ENCODE assay signal across 16 mouse cellular contexts in genomic region chr12:113030993-113031392, GRCm38 (mm10). TPM values are rescaled to one million over a fixed set of nuclear protein-coding genes. Genes with fewer than 3 reads are reported as not detected.
DNase-seq lines count a peak whose midpoint lies in the region; ATAC-seq and TF ChIP-seq lines count a peak whose summit lies in the region.
"Had no signal": no experiment of that assay in that cellular context is flagged by ENCODE, and none has a peak within 500 bp of the region (broad histone marks: within the 10 kb centered on the region; RNA-seq: fewer than 3 reads in every experiment).

No protein-coding gene starts in this region.

- H3K36me3 ChIP-seq in forebrain, embryonic 10.5 days (replicated peaks) = peaks cover 28% of the 10 kb centered on the region
- no peaks in the 10 kb centered on the region; the same call in 1 of the 2 replicates for H3K36me3 ChIP-seq in forebrain, embryonic 14.5 days (ENCODE audit: control insufficient read depth, insufficient read depth, low read length)
- H3K36me3 ChIP-seq in stomach, embryonic 15.5 days = no peaks in the 10 kb centered on the region
- no peaks in the 10 kb centered on the region; the same call in 1 of the 2 replicates for H3K36me3 ChIP-seq in stomach, postnatal 0 days (ENCODE audit: control insufficient read depth, insufficient read depth, low read length)
- H3K36me3 ChIP-seq in liver, postnatal 0 days (replicated peaks; ENCODE audit: insufficient read depth, low read length) = peaks cover 7% of the 10 kb centered on the region; the same call in 1 of the 2 replicates
- no peaks in the 10 kb centered on the region for H3K36me3 ChIP-seq in kidney, adult 2 months (ENCODE audit: control insufficient read depth, insufficient read depth, low read length)
- H3K36me3 ChIP-seq in kidney, embryonic 16.5 days (ENCODE audit: insufficient read depth, low read length) = 0 out of 2 replicates have a peak, but pooled peaks cover 2% of the 10 kb centered on the region

- H3K4me2 ChIP-seq in forebrain, embryonic 14.5 days (ENCODE audit: low read length) = no peak overlapping the region
- H3K4me2 ChIP-seq in stomach, embryonic 15.5 days = no peak overlapping the region
- H3K4me2 ChIP-seq in stomach, postnatal 0 days (replicated peaks; ENCODE audit: low read depth) = no peak overlapping the region
- H3K4me2 ChIP-seq in liver, postnatal 0 days (ENCODE audit: low read depth, low read length) = peak overlapping the region; percentile 52
- H3K4me2 ChIP-seq in kidney, embryonic 16.5 days (replicated peaks; ENCODE audit: low read depth, low read length) = no peak overlapping the region
- H3K4me2 ChIP-seq: embryonic facial prominence, embryonic 12.5 days; hindbrain, embryonic 14.5 days; midbrain, embryonic 12.5 days had no signal

- WGBS in forebrain, embryonic 10.5 days = 88% methylated on average over 9 of the region's 9 CpGs
- WGBS in forebrain, embryonic 14.5 days = 93% methylated on average over 9 of the region's 9 CpGs
- 78% methylated on average over 9 of the region's 9 CpGs for WGBS in stomach, embryonic 15.5 days
- 91% methylated on average over 9 of the region's 9 CpGs for WGBS in stomach, postnatal 0 days
- WGBS in liver, postnatal 0 days (ENCODE audit: insufficient replicate concordance) = 44% methylated on average over 9 of the region's 9 CpGs
- WGBS in kidney, adult 2 months = 74% methylated on average over 9 of the region's 9 CpGs
- 79% methylated on average over 9 of the region's 9 CpGs for WGBS in kidney, embryonic 16.5 days

- H3K27ac ChIP-seq in forebrain, embryonic 10.5 days = 0 out of 2 replicates have a peak overlapping the region, but pooled peaks have one; percentile 20
- no peak overlapping the region for H3K27ac ChIP-seq in forebrain, embryonic 14.5 days (ENCODE audit: low read depth, low read length)
- H3K27ac ChIP-seq in stomach, embryonic 15.5 days = peak overlapping the region; percentile 1; the same call in 1 of the 2 replicates
- H3K27ac ChIP-seq in stomach, postnatal 0 days (replicated peaks) = no peak overlapping the region
- H3K27ac ChIP-seq in liver, postnatal 0 days (ENCODE audit: low read depth) = peak overlapping the region; percentile 86
- H3K27ac ChIP-seq in kidney, adult 2 months (ENCODE audit: insufficient read depth, low read depth, low read length) = no peak overlapping the region
- H3K27ac ChIP-seq in kidney, embryonic 16.5 days (ENCODE audit: low read length) = no peak overlapping the region
- H3K27ac ChIP-seq: embryonic facial prominence, embryonic 12.5 days; hindbrain, embryonic 14.5 days; midbrain, embryonic 12.5 days had no signal

- TF ChIP-seq EP300 in stomach, postnatal 0 days (optimal IDR thresholded peaks at IDR 0.05) = no peak
- 0 out of 2 replicates have a peak, but pooled peaks have one; percentile 46 for TF ChIP-seq EP300 in liver, postnatal 0 days (IDR thresholded peaks at IDR 0.05; ENCODE audit: low read depth)

- no peak for TF ChIP-seq POLR2A in kidney, adult 2 months (IDR thresholded peaks at IDR 0.05; ENCODE audit: low read depth, low read length)

- no peak for DNase-seq in forebrain, embryonic 10.5 days (ENCODE audit: extremely low spot score, low spot score)
- DNase-seq in forebrain, embryonic 14.5 days (ENCODE audit: low spot score) = no peak
- no peak for DNase-seq in stomach, postnatal 0 days (ENCODE audit: low spot score)
- DNase-seq in liver, postnatal 0 days = peak; percentile 59
- DNase-seq in kidney, adult 2 months = no peak
- DNase-seq in lung, postnatal 25 days (ENCODE audit: low spot score) = no peak
- DNase-seq: cerebellum, adult 8-10 months; layer of hippocampus, postnatal 36 days; right cerebral cortex, adult 18-20 months; thymus, adult 2 months had no signal

- no peak for ATAC-seq in forebrain, embryonic 14.5 days
- ATAC-seq in stomach, embryonic 15.5 days (ENCODE audit: insufficient read depth, low FRiP score, low read depth) = peak; percentile 68
- ATAC-seq in stomach, postnatal 0 days (ENCODE audit: low FRiP score, low TSS enrichment) = no peak
- peak; percentile 88 for ATAC-seq in liver, postnatal 0 days
- ATAC-seq in kidney, embryonic 16.5 days (ENCODE audit: low FRiP score, low TSS enrichment) = no peak

- H3K4me1 ChIP-seq in forebrain, embryonic 10.5 days = peaks cover 46% of the 10 kb centered on the region
- peaks cover 12% of the 10 kb centered on the region for H3K4me1 ChIP-seq in forebrain, embryonic 14.5 days (ENCODE audit: control insufficient read depth, insufficient read depth, low read length)
- H3K4me1 ChIP-seq in stomach, embryonic 15.5 days = 0 out of 2 replicates have a peak, but pooled peaks cover 20% of the 10 kb centered on the region
- H3K4me1 ChIP-seq in stomach, postnatal 0 days (replicated peaks; ENCODE audit: control insufficient read depth, insufficient read depth) = no peaks in the 10 kb centered on the region
- peaks cover 37% of the 10 kb centered on the region for H3K4me1 ChIP-seq in liver, postnatal 0 days (ENCODE audit: insufficient read depth)
- H3K4me1 ChIP-seq in kidney, adult 2 months (ENCODE audit: control insufficient read depth, insufficient read depth, low read length) = peaks cover 22% of the 10 kb centered on the region
- H3K4me1 ChIP-seq in kidney, embryonic 16.5 days (ENCODE audit: insufficient read depth, low read length) = peaks cover 28% of the 10 kb centered on the region

- H3K4me3 ChIP-seq in forebrain, embryonic 10.5 days = no peak overlapping the region
- H3K4me3 ChIP-seq in forebrain, embryonic 14.5 days (ENCODE audit: low read depth, low read length) = no peak overlapping the region
- H3K4me3 ChIP-seq in stomach, embryonic 15.5 days (replicated peaks) = no peak overlapping the region
- no peak overlapping the region for H3K4me3 ChIP-seq in stomach, postnatal 0 days (ENCODE audit: low read depth, low read length)
- no peak overlapping the region for H3K4me3 ChIP-seq in liver, postnatal 0 days (ENCODE audit: low read depth, low read length)
- H3K4me3 ChIP-seq in kidney, adult 2 months (ENCODE audit: insufficient read depth, low read depth, low read length) = no peak overlapping the region
- no peak overlapping the region for H3K4me3 ChIP-seq in kidney, embryonic 16.5 days (ENCODE audit: low read length)
- H3K4me3 ChIP-seq: embryonic facial prominence, embryonic 12.5 days; midbrain, embryonic 12.5 days had no signal

- no peaks in the 10 kb centered on the region for H3K27me3 ChIP-seq in forebrain, embryonic 10.5 days (ENCODE audit: poor library complexity, severe bottlenecking)
- H3K27me3 ChIP-seq in forebrain, embryonic 14.5 days (replicated peaks; ENCODE audit: control insufficient read depth, insufficient read depth, low read length) = no peaks in the 10 kb centered on the region
- no peaks in the 10 kb centered on the region for H3K27me3 ChIP-seq in stomach, embryonic 15.5 days (replicated peaks)
- H3K27me3 ChIP-seq in stomach, postnatal 0 days (ENCODE audit: control insufficient read depth, insufficient read depth, low read length) = no peaks in the 10 kb centered on the region
- no peaks in the 10 kb centered on the region for H3K27me3 ChIP-seq in liver, postnatal 0 days (ENCODE audit: insufficient read depth, low read length)
- H3K27me3 ChIP-seq in kidney, adult 2 months (replicated peaks; ENCODE audit: control insufficient read depth, insufficient read depth, low read length) = no peaks in the 10 kb centered on the region
- H3K27me3 ChIP-seq in kidney, embryonic 16.5 days (ENCODE audit: insufficient read depth, low read length) = no peaks in the 10 kb centered on the region
- H3K27me3 ChIP-seq: embryonic facial prominence, embryonic 12.5 days; midbrain, embryonic 12.5 days had no signal

- no peak overlapping the region for H3K9ac ChIP-seq in forebrain, embryonic 14.5 days (ENCODE audit: low read length)
- H3K9ac ChIP-seq in stomach, embryonic 15.5 days = no peak overlapping the region
- H3K9ac ChIP-seq in stomach, postnatal 0 days (ENCODE audit: low read length) = no peak overlapping the region
- H3K9ac ChIP-seq in liver, postnatal 0 days (replicated peaks) = peak overlapping the region; percentile 48
- no peak overlapping the region for H3K9ac ChIP-seq in kidney, embryonic 16.5 days (replicated peaks; ENCODE audit: low read length)
- H3K9ac ChIP-seq: embryonic facial prominence, embryonic 12.5 days; hindbrain, embryonic 14.5 days; midbrain, embryonic 12.5 days had no signal

- TF ChIP-seq CTCF in stomach, postnatal 0 days (IDR thresholded peaks at IDR 0.05; ENCODE audit: low read depth) = no peak
- TF ChIP-seq CTCF in liver, postnatal 0 days (IDR thresholded peaks at IDR 0.05; ENCODE audit: low read depth) = no peak
- TF ChIP-seq CTCF in kidney, adult 2 months (conservative IDR thresholded peaks at IDR 0.05; ENCODE audit: insufficient read depth, insufficient read length, low read depth, low read length) = no peak

- no peaks in the 10 kb centered on the region for H3K9me3 ChIP-seq in forebrain, embryonic 10.5 days
- no peaks in the 10 kb centered on the region for H3K9me3 ChIP-seq in forebrain, embryonic 14.5 days (replicated peaks; ENCODE audit: control insufficient read depth, low read length)
- H3K9me3 ChIP-seq in stomach, embryonic 15.5 days = no peaks in the 10 kb centered on the region
- H3K9me3 ChIP-seq in stomach, postnatal 0 days (ENCODE audit: control insufficient read depth, low read length) = no peaks in the 10 kb centered on the region
- H3K9me3 ChIP-seq in liver, postnatal 0 days (ENCODE audit: low read length) = no peaks in the 10 kb centered on the region
- 0 out of 2 replicates have a peak, but pooled peaks cover 3% of the 10 kb centered on the region for H3K9me3 ChIP-seq in kidney, embryonic 16.5 days (ENCODE audit: low read length)
- H3K9me3 ChIP-seq: embryonic facial prominence, embryonic 12.5 days; midbrain, embryonic 12.5 days had no signal

RNA-seq across cellular contexts. Expression of gene Pacs2, which starts 16.7 kb away (rescaled TPM):
- 16.9 and 18.3 TPM in 2 replicates for polyA plus RNA-seq in forebrain, embryonic 10.5 days (2016; fragmentation: Nextera tagmentation; extraction: Ambion mirVana)
- 16.1 and 21.6 TPM in 2 replicates for polyA plus RNA-seq in forebrain, embryonic 14.5 days (2014; fragmentation: Nextera tagmentation; extraction: Ambion mirVana)
- polyA plus RNA-seq in stomach, embryonic 15.5 days (2015; fragmentation: Nextera tagmentation; extraction: Ambion mirVana) = 12.1 and 13.7 TPM in 2 replicates
- polyA plus RNA-seq in stomach, postnatal 0 days (2015; fragmentation: Nextera tagmentation; extraction: Ambion mirVana) = 4.1 and 5.1 TPM in 2 replicates
- 3.9 and 4.0 TPM in 2 replicates for polyA plus RNA-seq in liver, postnatal 0 days (2015; fragmentation: Nextera tagmentation; extraction: Ambion mirVana)
- polyA plus RNA-seq in kidney, adult 2 months (2012; rRNA removed) = 42.4 and 47.8 TPM in 2 replicates
- polyA plus RNA-seq in kidney, embryonic 16.5 days (2015; fragmentation: Nextera tagmentation; extraction: Ambion mirVana) = 13.3 and 13.8 TPM in 2 replicates

RNA-seq across cellular contexts. Expression of gene Brf1, which starts 30.5 kb away (rescaled TPM):
- polyA plus RNA-seq in forebrain, embryonic 10.5 days (2016; fragmentation: Nextera tagmentation; extraction: Ambion mirVana) = 50.8 and 58.1 TPM in 2 replicates
- 43.0 and 51.0 TPM in 2 replicates for polyA plus RNA-seq in forebrain, embryonic 14.5 days (2014; fragmentation: Nextera tagmentation; extraction: Ambion mirVana)
- polyA plus RNA-seq in stomach, embryonic 15.5 days (2015; fragmentation: Nextera tagmentation; extraction: Ambion mirVana) = 55.9 and 59.7 TPM in 2 replicates
- 22.3 and 27.6 TPM in 2 replicates for polyA plus RNA-seq in stomach, postnatal 0 days (2015; fragmentation: Nextera tagmentation; extraction: Ambion mirVana)
- 17.0 and 18.4 TPM in 2 replicates for polyA plus RNA-seq in liver, postnatal 0 days (2015; fragmentation: Nextera tagmentation; extraction: Ambion mirVana)
- 44.8 and 53.0 TPM in 2 replicates for polyA plus RNA-seq in kidney, adult 2 months (2012; rRNA removed)
- polyA plus RNA-seq in kidney, embryonic 16.5 days (2015; fragmentation: Nextera tagmentation; extraction: Ambion mirVana) = 70.1 and 71.5 TPM in 2 replicates

RNA-seq across cellular contexts. Expression of gene Tex22, which starts 43.3 kb away (rescaled TPM):
- not detected in 2 replicates for polyA plus RNA-seq in forebrain, embryonic 10.5 days (2016; fragmentation: Nextera tagmentation; extraction: Ambion mirVana)
- polyA plus RNA-seq in forebrain, embryonic 14.5 days (2014; fragmentation: Nextera tagmentation; extraction: Ambion mirVana) = not detected in 2 replicates
- polyA plus RNA-seq in stomach, embryonic 15.5 days (2015; fragmentation: Nextera tagmentation; extraction: Ambion mirVana) = not detected in 2 replicates
- polyA plus RNA-seq in stomach, postnatal 0 days (2015; fragmentation: Nextera tagmentation; extraction: Ambion mirVana) = not detected in 2 replicates
- polyA plus RNA-seq in liver, postnatal 0 days (2015; fragmentation: Nextera tagmentation; extraction: Ambion mirVana) = not detected in 2 replicates
- polyA plus RNA-seq in kidney, adult 2 months (2012; rRNA removed) = 0.16 and 0.46 TPM in 2 replicates
- polyA plus RNA-seq in kidney, embryonic 16.5 days (2015; fragmentation: Nextera tagmentation; extraction: Ambion mirVana) = not detected in 2 replicates
- polyA plus RNA-seq: kidney, postnatal 0 days; midbrain, embryonic 12.5 days had no signal

RNA-seq across cellular contexts. Expression of gene Btbd6, which starts 54.7 kb away (rescaled TPM):
- 22.4 and 24.2 TPM in 2 replicates for polyA plus RNA-seq in forebrain, embryonic 10.5 days (2016; fragmentation: Nextera tagmentation; extraction: Ambion mirVana)
- polyA plus RNA-seq in forebrain, embryonic 14.5 days (2014; fragmentation: Nextera tagmentation; extraction: Ambion mirVana) = 35.0 and 37.5 TPM in 2 replicates
- polyA plus RNA-seq in stomach, embryonic 15.5 days (2015; fragmentation: Nextera tagmentation; extraction: Ambion mirVana) = 21.9 and 22.2 TPM in 2 replicates
- polyA plus RNA-seq in stomach, postnatal 0 days (2015; fragmentation: Nextera tagmentation; extraction: Ambion mirVana) = 17.1 and 19.7 TPM in 2 replicates
- polyA plus RNA-seq in liver, postnatal 0 days (2015; fragmentation: Nextera tagmentation; extraction: Ambion mirVana) = 4.1 and 4.7 TPM in 2 replicates
- 31.8 and 45.2 TPM in 2 replicates for polyA plus RNA-seq in kidney, adult 2 months (2012; rRNA removed)
- polyA plus RNA-seq in kidney, embryonic 16.5 days (2015; fragmentation: Nextera tagmentation; extraction: Ambion mirVana) = 29.4 and 30.6 TPM in 2 replicates

Comparison
In these comparisons a context has a peak if more than half of its experiments do, and no peak if none do; other contexts are left out.
1. H3K27ac ChIP-seq: peak in forebrain, embryonic 10.5 days (single experiment), stomach, embryonic 15.5 days (single experiment) and liver, postnatal 0 days (single experiment); none in forebrain, embryonic 14.5 days (single experiment), stomach, postnatal 0 days (single experiment), kidney, adult 2 months (single experiment) and kidney, embryonic 16.5 days (single experiment).
2. ATAC-seq: peak in stomach, embryonic 15.5 days (single experiment) and liver, postnatal 0 days (single experiment); none in forebrain, embryonic 14.5 days (single experiment), stomach, postnatal 0 days (single experiment) and kidney, embryonic 16.5 days (single experiment).